Mouse (Mus musculus) cerebellum, postnatal 36 days (tissue): ENCODE data around the gene Tctn3.

Source experiments
- DNase-seq, 2 experiments: peaks; one replicate each; pipeline ENCODE4 v3.0.0; 2021 to 2022; ENCODE audit warnings: mixed read lengths in 2 of 2

The Tctn3 gene

DNA sequence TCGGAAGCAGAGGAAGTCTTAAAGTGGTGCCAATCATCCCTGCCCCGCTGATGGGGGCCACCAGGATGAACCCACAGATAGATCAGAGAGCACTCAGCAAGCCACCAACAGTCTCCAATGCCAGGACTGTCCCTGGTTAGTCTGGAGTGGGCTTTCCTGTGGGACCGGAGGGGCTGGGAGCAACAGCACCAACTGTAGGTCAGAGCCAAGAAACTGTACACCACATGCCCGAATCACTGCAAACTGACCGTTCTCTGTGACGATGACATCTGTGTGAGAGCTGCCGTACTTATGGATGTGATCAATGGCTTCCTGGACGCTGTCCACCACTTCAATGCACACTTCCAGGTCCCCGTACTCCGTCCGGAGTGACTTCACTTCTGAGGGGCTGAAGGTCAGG, 57.7 kb downstream of the Tctn3 start:
- DNase-seq: no peak

DNA sequence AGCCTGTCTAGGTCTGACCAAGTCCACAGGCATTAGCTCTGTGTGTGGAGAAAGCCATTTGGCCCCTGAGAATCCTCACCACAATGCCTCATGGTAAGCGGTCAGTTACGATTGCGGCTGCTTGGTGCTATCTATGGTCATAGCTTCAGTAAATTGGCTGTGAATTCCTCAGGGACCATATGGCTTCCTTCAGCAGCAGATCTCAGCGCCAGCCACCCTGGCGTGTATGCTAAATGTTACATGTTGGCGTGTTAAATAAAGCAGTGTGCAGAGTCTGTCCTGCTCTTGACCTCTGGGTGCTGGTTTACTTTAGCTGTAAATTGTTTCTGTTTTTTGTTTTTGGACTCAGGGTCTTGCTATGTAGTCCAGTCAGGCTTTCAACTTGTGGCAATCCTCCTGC, 58.2 kb downstream of the Tctn3 start:
- peak in 1 of 2 experiments; percentile 24 for DNase-seq

DNA sequence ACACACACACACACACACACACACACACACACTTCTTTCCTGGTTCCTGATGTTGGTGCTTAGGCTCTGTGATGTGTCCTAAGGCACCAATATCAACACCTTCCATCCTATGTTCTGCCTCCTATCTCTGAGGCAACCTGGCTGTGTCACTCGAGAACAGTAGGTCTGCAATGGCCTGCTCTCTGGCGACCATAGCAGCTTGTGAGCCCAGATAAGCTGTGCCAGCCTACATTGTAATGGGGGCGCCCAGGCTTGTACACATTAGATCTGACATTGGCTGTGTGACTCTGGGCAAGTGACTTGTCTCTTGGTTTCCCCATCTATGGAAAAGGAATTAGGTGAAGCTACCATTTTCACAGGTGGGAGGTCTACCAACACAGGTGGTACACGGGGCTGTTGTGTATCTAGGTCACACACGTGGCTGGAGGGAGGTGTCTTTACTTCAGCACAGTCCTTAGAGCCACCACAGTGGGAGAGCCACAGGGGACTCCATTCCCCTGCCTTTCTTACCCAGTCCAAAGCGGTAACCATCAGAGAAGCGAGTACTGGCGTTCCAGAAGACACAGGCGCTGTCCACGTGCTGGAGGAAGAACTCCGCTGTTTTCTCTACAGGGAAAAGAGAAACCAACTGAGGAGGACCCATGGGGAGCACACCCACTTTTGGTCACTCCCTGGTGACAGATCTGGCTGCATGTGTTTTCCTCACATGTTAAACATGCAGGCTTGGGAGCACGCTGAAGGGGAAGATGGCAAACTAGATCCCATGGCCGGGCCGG, 58.8 kb downstream of the Tctn3 start:
- DNase-seq: no peak

DNA sequence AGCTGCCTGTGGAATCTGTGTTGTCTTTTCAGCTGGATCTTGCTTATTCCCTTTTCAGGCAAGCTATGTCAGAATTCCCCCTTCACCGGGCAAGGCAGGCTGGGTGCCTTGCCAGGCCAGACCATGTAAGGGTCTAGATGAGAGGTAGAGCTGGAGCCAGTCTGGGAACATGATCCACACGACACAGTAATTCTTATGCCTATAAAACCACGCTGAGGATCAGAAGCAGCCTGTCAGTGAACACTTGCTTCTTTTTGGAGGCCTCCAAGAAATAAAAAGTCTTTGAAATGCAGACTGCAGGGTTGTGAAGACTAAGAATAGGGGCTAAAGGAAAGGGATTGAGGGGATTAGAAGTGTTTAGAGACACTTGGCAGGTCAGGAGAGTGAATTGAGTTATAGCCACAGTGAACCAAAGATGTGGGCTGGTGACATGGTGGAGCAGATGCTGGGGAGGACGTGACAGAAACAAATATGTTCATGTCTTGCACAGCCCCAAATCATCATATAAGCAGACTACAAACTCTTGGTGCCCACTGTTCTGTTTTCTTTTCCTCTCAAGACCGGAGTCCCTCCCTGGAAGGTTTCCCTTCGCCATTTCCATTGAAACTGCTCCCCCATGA, 62.4 kb downstream of the Tctn3 start:
- no peak for DNase-seq

DNA sequence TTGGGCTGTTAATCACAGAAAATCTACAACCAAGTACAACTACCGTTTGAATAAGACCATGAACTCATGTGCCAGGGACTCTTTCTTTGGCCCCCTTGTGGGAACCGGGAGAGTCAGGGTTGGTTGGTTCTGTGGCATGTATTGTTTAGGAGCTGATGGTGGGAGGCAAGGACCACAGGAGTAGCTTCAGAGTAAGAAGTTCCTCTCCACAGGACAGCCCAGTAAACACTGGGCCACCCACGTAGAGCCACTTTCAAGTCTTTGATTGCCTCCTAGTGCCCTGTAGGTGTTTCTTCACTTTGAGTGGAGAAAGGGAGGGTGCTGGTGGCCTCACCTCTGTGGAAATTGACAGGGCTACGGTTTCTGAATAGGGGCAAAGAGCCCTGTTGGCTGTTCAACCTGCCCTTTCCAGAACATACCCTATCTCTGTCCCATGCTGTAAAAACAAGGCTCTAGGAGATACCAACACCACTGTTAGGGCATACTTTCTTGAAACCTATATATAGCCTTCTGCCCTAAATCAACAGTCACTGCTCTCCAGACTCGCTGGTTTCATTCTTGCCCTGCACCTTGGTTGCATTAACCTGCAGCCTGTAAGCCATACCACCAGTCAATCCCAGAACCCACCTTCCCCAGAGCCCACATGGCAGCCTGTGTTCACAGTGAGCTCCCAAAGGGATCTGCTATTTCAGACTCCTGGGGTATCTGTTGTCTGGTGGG, 63.1 kb downstream of the Tctn3 start:
- no peak for DNase-seq

DNA sequence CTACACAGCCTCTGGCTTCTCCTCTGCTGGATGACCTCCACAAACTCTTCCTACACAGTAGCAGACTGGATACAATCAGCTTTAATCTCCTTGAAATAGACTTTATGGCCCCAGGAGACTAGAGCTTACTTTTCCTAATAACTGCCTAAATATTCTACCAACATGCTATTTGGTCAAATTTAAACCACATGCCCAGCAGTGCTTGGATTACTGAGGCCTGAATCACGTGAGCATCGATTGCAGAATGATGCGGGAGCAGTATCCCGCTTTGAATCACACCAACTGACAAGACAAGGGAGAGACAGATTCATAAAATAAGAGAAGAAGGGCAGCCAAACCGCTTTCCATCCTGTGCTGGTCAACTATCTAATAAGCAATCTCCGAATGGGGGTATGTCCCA, 63.6 kb downstream of the Tctn3 start:
- DNase-seq: no peak
